Mouse (Mus musculus) midbrain, embryonic 10.5 days (tissue): ENCODE measurements around the gene Cpne5. TPM values are rescaled to one million over a fixed set of nuclear protein-coding genes. Genes with fewer than 3 reads are reported as not detected.
A peak's percentile ranks its signal among the peaks of the same experiment; 100 is the strongest.

ENCODE experiments used
- DNase-seq: peaks from one replicate; pipeline ENCODE4 v3.0.0-alpha.2; 2017; ENCODE audit warnings: low spot score
- H3K27ac ChIP-seq: fragments of 300-500 bp; sonication (generic); replicated peaks from 2 replicates; pipeline ENCODE4 v1.5.1; 2016; ENCODE audit warnings: mild to moderate bottlenecking
- H3K27me3 ChIP-seq: fragments of 300-500 bp; sonication (generic); 2 replicates; pipeline ENCODE4 v1.6.1; 2016; ENCODE audit warnings: low read depth, mild to moderate bottlenecking; ENCODE audit not compliant: poor library complexity, severe bottlenecking
- H3K36me3 ChIP-seq: fragments of 300-500 bp; sonication (generic); 2 replicates; pipeline ENCODE4 v1.6.1; 2016; ENCODE audit warnings: mild to moderate bottlenecking, moderate library complexity
- H3K4me1 ChIP-seq: fragments of 300-500 bp; sonication (generic); 2 replicates; pipeline ENCODE4 v1.6.1; 2016
- H3K4me3 ChIP-seq: fragments of 300-500 bp; sonication (generic); 2 replicates; pipeline ENCODE4 v1.5.1; 2016; ENCODE audit warnings: mild to moderate bottlenecking, moderate library complexity
- H3K9me3 ChIP-seq: fragments of 300-500 bp; sonication (generic); replicated peaks from 2 replicates; pipeline ENCODE4 v1.6.1; 2016; ENCODE audit warnings: mild to moderate bottlenecking
- WGBS: fragments of 180-500 bp; shearing (Covaris S2); methylation state at CpG from one replicate; pipeline ENCODE4 v1.1.7; 2016; 5-methylcytosine and 5-hydroxymethylcytosine counted together
- polyA plus RNA-seq: library from polyadenylated mRNA; unstranded; fragments of >200 nt; fragmentation: Nextera tagmentation; extraction: Ambion mirVana; gene quantifications from 2 replicates; pipeline ENCODE4 v1.2.1, GENCODE M21; 2016

Gene Cpne5
- polyA plus RNA-seq, 1 experiment from 2014 or later, result 14.8 TPM

DNA sequence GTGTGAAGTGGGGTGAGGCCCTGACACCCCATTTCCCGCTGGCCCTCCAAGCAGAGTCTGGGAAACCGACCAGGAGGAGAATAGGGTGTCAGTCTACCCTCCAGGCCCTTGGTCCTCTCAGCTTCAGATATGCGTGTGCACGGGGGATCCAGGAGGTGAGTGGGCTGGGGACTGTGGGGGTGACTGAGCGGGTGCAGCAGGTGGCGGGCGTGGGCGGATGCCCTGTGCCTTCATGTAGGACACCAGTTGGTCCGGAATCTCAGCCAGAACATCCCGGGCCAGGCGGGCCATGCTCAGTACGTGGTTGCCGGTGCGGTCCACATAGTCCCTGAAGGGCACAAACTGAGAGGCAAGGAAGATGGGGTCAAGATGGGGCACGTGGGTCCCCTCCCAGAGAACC is 79.1 kb downstream of the Cpne5 start:
- no peak overlapping the region for H3K4me3 ChIP-seq

GRCm38 (mm10) chr17:29156866-29157265 is 81.1 kb downstream of the Cpne5 start:
- H3K4me1 ChIP-seq, result peaks cover 22% of the 10 kb centered on the region
- H3K9me3 ChIP-seq, result 0 out of 2 replicates have a peak, but pooled peaks cover 4% of the 10 kb centered on the region
- H3K4me3 ChIP-seq, result no peak overlapping the region
- no peaks in the 10 kb centered on the region for H3K27me3 ChIP-seq
- no peak for DNase-seq
- H3K27ac ChIP-seq, result peak overlapping the region; percentile 38
- WGBS, result 94% methylated on average over 8 of the region's 8 CpGs
- H3K36me3 ChIP-seq, result peaks cover 5% of the 10 kb centered on the region; the same call in 1 of the 2 replicates

More for the DNA sequence above, 79.1 kb downstream of the Cpne5 start:
- no peak for DNase-seq
- Histone ChIP-seq H3K27me3 (0 out of 2 replicates have a peak, but pooled peaks cover under 1% of the 10 kb centered on the region), H3K27ac (no peak overlapping the region), H3K4me1 (peaks cover 22% of the 10 kb centered on the region), H3K9me3 (0 out of 2 replicates have a peak, but pooled peaks cover 4% of the 10 kb centered on the region), H3K36me3 (peaks cover 5% of the 10 kb centered on the region; the same call in 1 of the 2 replicates)
- 91% methylated on average over 15 of the region's 15 CpGs for WGBS

- DNase-seq, result no peak
- 89% methylated on average over 16 of the region's 16 CpGs for WGBS
- Histone ChIP-seq H3K27ac (peak overlapping the region; percentile 38), H3K36me3 (peaks cover 4% of the 10 kb centered on the region; the same call in 1 of the 2 replicates), H3K27me3 (no peaks in the 10 kb centered on the region), H3K9me3 (0 out of 2 replicates have a peak, but pooled peaks cover under 1% of the 10 kb centered on the region), H3K4me3 (no peak overlapping the region), H3K4me1 (peaks cover 22% of the 10 kb centered on the region)
These were observed 81.6 kb downstream of the Cpne5 start for GRCm38 (mm10) chr17:29156396-29156795.

GRCm38 (mm10) chr17:29155355-29156135 is 82.4 kb downstream of the Cpne5 start:
- peak; percentile 29 for DNase-seq

GRCm38 (mm10) chr17:29154247-29154646 is 83.7 kb downstream of the Cpne5 start:
- WGBS, result 89% methylated on average over 13 of the region's 13 CpGs
- Histone ChIP-seq H3K9me3 (no peaks in the 10 kb centered on the region), H3K27me3 (no peaks in the 10 kb centered on the region)

More at GRCm38 (mm10) chr17:29155355-29156135, 82.4 kb downstream of the Cpne5 start:
- H3K4me3 ChIP-seq, result no peak overlapping the region
- H3K4me1 ChIP-seq, result peaks cover 22% of the 10 kb centered on the region
- peak overlapping the region; percentile 56 for H3K27ac ChIP-seq
- no peaks in the 10 kb centered on the region for H3K9me3 ChIP-seq
- H3K27me3 ChIP-seq, result no peaks in the 10 kb centered on the region
- 0 out of 2 replicates have a peak, but pooled peaks cover 2% of the 10 kb centered on the region for H3K36me3 ChIP-seq
- 64% methylated on average over 12 of the region's 12 CpGs for WGBS

GRCm38 (mm10) chr17:29152547-29152946 is 85.4 kb downstream of the Cpne5 start:
- H3K4me1 ChIP-seq, result peaks cover 28% of the 10 kb centered on the region
- H3K27me3 ChIP-seq, result no peaks in the 10 kb centered on the region
- H3K9me3 ChIP-seq, result no peaks in the 10 kb centered on the region
- no peaks in the 10 kb centered on the region for H3K36me3 ChIP-seq
- DNase-seq, result no peak
- 0 out of 2 replicates have a peak overlapping the region, but pooled peaks have one; percentile 9 for H3K27ac ChIP-seq
- H3K4me3 ChIP-seq, result no peak overlapping the region
- 82% methylated on average over 5 of the region's 5 CpGs for WGBS

More at GRCm38 (mm10) chr17:29154247-29154646, 83.7 kb downstream of the Cpne5 start:
- H3K27ac ChIP-seq, result no peak overlapping the region
- H3K4me3 ChIP-seq, result no peak overlapping the region
- DNase-seq, result no peak
- H3K4me1 ChIP-seq, result peaks cover 22% of the 10 kb centered on the region
- no peaks in the 10 kb centered on the region for H3K36me3 ChIP-seq

- no peaks in the 10 kb centered on the region for H3K36me3 ChIP-seq
- H3K4me3 ChIP-seq, result no peak overlapping the region
- 0 out of 2 replicates have a peak overlapping the region, but pooled peaks have one; percentile 24 for H3K27ac ChIP-seq
- no peak for DNase-seq
- H3K27me3 ChIP-seq, result no peaks in the 10 kb centered on the region
- 80% methylated on average over 7 of the region's 7 CpGs for WGBS
- peaks cover 16% of the 10 kb centered on the region for H3K4me1 ChIP-seq
- H3K9me3 ChIP-seq, result peaks cover 9% of the 10 kb centered on the region
These were observed 88.2 kb downstream of the Cpne5 start for GRCm38 (mm10) chr17:29149766-29150165.

- Histone ChIP-seq H3K36me3 (no peaks in the 10 kb centered on the region), H3K4me3 (no peak overlapping the region), H3K9me3 (peaks cover 9% of the 10 kb centered on the region), H3K4me1 (peaks cover 14% of the 10 kb centered on the region), H3K27ac (0 out of 2 replicates have a peak overlapping the region, but pooled peaks have one; percentile 13), H3K27me3 (no peaks in the 10 kb centered on the region)
- 89% methylated on average over 6 of the region's 6 CpGs for WGBS
- no peak for DNase-seq
These were observed 90.2 kb downstream of the Cpne5 start for GRCm38 (mm10) chr17:29147773-29148172.

DNA sequence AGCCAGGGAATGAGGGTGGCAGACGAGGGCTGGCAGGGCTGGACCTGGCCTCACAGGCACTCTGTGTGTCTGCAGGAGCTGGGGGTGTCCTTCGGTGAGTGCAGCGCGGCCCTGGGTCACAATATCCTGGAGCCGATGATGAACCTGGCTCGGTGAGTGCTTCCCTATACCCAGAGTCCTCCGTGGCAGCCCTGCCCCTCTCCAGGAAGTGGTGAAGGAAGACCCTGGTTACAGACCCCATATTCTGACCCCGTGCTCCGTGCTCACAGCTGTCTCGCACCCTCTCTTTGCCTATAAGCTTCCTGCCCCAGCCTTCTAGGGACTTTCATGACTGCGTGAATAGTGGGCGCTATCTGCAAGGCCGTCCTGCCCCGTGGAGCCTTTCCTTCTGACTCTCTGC is 90.7 kb downstream of the Cpne5 start:
- Histone ChIP-seq H3K4me1 (peaks cover 14% of the 10 kb centered on the region), H3K9me3 (peaks cover 9% of the 10 kb centered on the region), H3K27me3 (no peaks in the 10 kb centered on the region), H3K27ac (0 out of 2 replicates have a peak overlapping the region, but pooled peaks have one; percentile 13), H3K4me3 (no peak overlapping the region), H3K36me3 (no peaks in the 10 kb centered on the region)
- 84% methylated on average over 14 of the region's 14 CpGs for WGBS
- DNase-seq, result no peak

- H3K27me3 ChIP-seq, result no peaks in the 10 kb centered on the region
- DNase-seq, result no peak
- H3K4me3 ChIP-seq, result no peak overlapping the region
- H3K4me1 ChIP-seq, result peaks cover 14% of the 10 kb centered on the region
- H3K36me3 ChIP-seq, result no peaks in the 10 kb centered on the region
- H3K27ac ChIP-seq, result no peak overlapping the region
- peaks cover 9% of the 10 kb centered on the region for H3K9me3 ChIP-seq
- 93% methylated on average over 12 of the region's 12 CpGs for WGBS
These were observed 92.9 kb downstream of the Cpne5 start for GRCm38 (mm10) chr17:29145101-29145500.

GRCm38 (mm10) chr17:29143266-29143665 is 94.7 kb downstream of the Cpne5 start:
- H3K9me3 ChIP-seq, result peaks cover 9% of the 10 kb centered on the region
- no peak for DNase-seq
- no peak overlapping the region for H3K27ac ChIP-seq
- H3K4me3 ChIP-seq, result no peak overlapping the region
- H3K36me3 ChIP-seq, result no peaks in the 10 kb centered on the region
- peaks cover 14% of the 10 kb centered on the region for H3K4me1 ChIP-seq
- no peaks in the 10 kb centered on the region for H3K27me3 ChIP-seq
- WGBS, result 82% methylated on average over 8 of the region's 8 CpGs

DNA sequence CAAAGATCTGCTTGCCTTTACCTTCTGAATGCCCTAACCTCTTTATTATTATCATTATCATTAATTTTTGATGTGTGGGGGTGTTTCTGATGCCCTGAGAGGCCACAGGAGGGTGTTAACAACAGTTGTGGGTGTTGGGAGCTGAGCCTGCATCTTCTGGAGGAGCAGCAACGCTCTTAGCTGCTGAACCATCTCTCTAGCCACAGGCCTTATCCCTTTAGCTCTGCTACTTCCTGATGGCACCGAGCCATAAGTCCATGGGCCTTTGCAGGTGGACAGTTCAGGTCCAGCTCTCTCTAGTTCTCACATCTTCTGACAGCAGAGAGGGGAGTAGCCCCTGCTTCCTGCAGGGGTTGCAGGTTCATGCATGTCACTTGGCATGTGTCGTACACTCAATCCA is 96.4 kb downstream of the Cpne5 start:
- DNase-seq, result no peak
- Histone ChIP-seq H3K9me3 (peaks cover 9% of the 10 kb centered on the region), H3K27me3 (no peaks in the 10 kb centered on the region), H3K27ac (no peak overlapping the region), H3K36me3 (no peaks in the 10 kb centered on the region), H3K4me1 (peaks cover 4% of the 10 kb centered on the region; the same call in 1 of the 2 replicates), H3K4me3 (no peak overlapping the region)
- 90% methylated on average over 3 of the region's 3 CpGs for WGBS

- H3K27ac ChIP-seq, result no peak overlapping the region
- no peaks in the 10 kb centered on the region for H3K36me3 ChIP-seq
- no peak for DNase-seq
- 81% methylated on average over 7 of the region's 7 CpGs for WGBS
- no peaks in the 10 kb centered on the region for H3K27me3 ChIP-seq
- no peak overlapping the region for H3K4me3 ChIP-seq
- H3K4me1 ChIP-seq, result peaks cover 19% of the 10 kb centered on the region
- H3K9me3 ChIP-seq, result no peaks in the 10 kb centered on the region
These were observed 100.1 kb downstream of the Cpne5 start for GRCm38 (mm10) chr17:29137906-29138305.
